Mouse (Mus musculus) kidney, postnatal 14 days (tissue): ENCODE data around the gene Oas1f.
"Not testable (repeated sequence)": the region's sequence is repeated elsewhere in the genome, so short reads cannot be mapped to it uniquely, and the experiment has no call there.

Experiments
- DNase-seq: peaks from one replicate; pipeline ENCODE4 v3.0.0; 2022; ENCODE audit warnings: mixed read lengths

The Oas1f gene

GRCm38 (mm10) chr5:120876839-120877238 is 29.7 kb downstream of the Oas1f start:
- not testable (repeated sequence) for DNase-seq

- not testable (repeated sequence) for DNase-seq
These were observed 30.2 kb downstream of the Oas1f start for GRCm38 (mm10) chr5:120877407-120877806.

GRCm38 (mm10) chr5:120878803-120879202 is 31.6 kb downstream of the Oas1f start:
- not testable (repeated sequence) for DNase-seq

- not testable (repeated sequence) for DNase-seq
These were observed 34.5 kb downstream of the Oas1f start for GRCm38 (mm10) chr5:120881681-120882080.

- not testable (repeated sequence) for DNase-seq
These were observed 40.2 kb downstream of the Oas1f start, which contains the start of gene Oas1g for GRCm38 (mm10) chr5:120887413-120887812. Oas1g (minus strand) TSS chr5:120887613.

GRCm38 (mm10) chr5:120887831-120888230 is 40.7 kb downstream of the Oas1f start:
- DNase-seq = no peak

GRCm38 (mm10) chr5:120888294-120888815 is 41.2 kb downstream of the Oas1f start:
- not testable (repeated sequence) for DNase-seq

GRCm38 (mm10) chr5:120890026-120890425 is 42.9 kb downstream of the Oas1f start:
- DNase-seq = no peak

GRCm38 (mm10) chr5:120890991-120891390 is 43.8 kb downstream of the Oas1f start:
- no peak for DNase-seq

GRCm38 (mm10) chr5:120891566-120892242 is 44.5 kb downstream of the Oas1f start:
- DNase-seq = not testable (repeated sequence)

- DNase-seq = no peak
These were observed 45.1 kb downstream of the Oas1f start for GRCm38 (mm10) chr5:120892243-120892660.

GRCm38 (mm10) chr5:120893866-120894265 is 46.7 kb downstream of the Oas1f start:
- DNase-seq = not testable (repeated sequence)

- DNase-seq = not testable (repeated sequence)
These were observed 47.5 kb downstream of the Oas1f start for GRCm38 (mm10) chr5:120894692-120895091.

- DNase-seq = no peak
These were observed 48.2 kb downstream of the Oas1f start for GRCm38 (mm10) chr5:120895231-120895900.

GRCm38 (mm10) chr5:120898307-120898706 is 51.1 kb downstream of the Oas1f start:
- no peak for DNase-seq

- DNase-seq = no peak
These were observed 51.6 kb downstream of the Oas1f start for GRCm38 (mm10) chr5:120898726-120899125.

- no peak for DNase-seq
These were observed 53.5 kb downstream of the Oas1f start for GRCm38 (mm10) chr5:120900666-120901065.

GRCm38 (mm10) chr5:120902056-120902455 is 54.9 kb downstream of the Oas1f start:
- DNase-seq = no peak

GRCm38 (mm10) chr5:120906791-120907733 is 59.9 kb downstream of the Oas1f start, which contains the start of gene Oas1a:
Oas1a (minus strand) TSS chr5:120907521.
- not testable (repeated sequence) for DNase-seq
